Mouse (Mus musculus) lung, embryonic 15.5 days (tissue): ENCODE measurements at regions not wholly inside any gene's neighbourhood (a gene's known extent, or its start where the extent isn't known, plus 50 kb on each side); places are given as distances from the start of the nearest gene placed in this dataset.

ENCODE experiments used
- ATAC-seq: fragments of 200-750 bp; cut with Nextera tagmentation; 2 replicates; pipeline ENCODE4 v1.8.0; 2017; ENCODE audit warnings: moderate number of reproducible peaks, borderline replicate concordance; ENCODE audit not compliant: low FRiP score, low TSS enrichment; ENCODE audit errors: extremely low read depth
- H3K27ac ChIP-seq: fragments of 300-500 bp; sonication (generic); 2 replicates; pipeline ENCODE4 v1.5.1; 2015; ENCODE audit warnings: moderate library complexity, mild to moderate bottlenecking, inconsistent platforms
- H3K27me3 ChIP-seq: fragments of 300-500 bp; sonication (generic); 2 replicates; pipeline ENCODE4 v1.6.1; 2015; ENCODE audit warnings: inconsistent platforms
- H3K36me3 ChIP-seq: fragments of 300-500 bp; sonication (generic); 2 replicates; pipeline ENCODE4 v1.6.1; 2015; ENCODE audit warnings: inconsistent platforms
- H3K4me1 ChIP-seq: fragments of 300-500 bp; sonication (generic); 2 replicates; pipeline ENCODE4 v1.6.1; 2015; ENCODE audit warnings: inconsistent platforms
- H3K4me2 ChIP-seq: fragments of 300-500 bp; sonication (generic); 2 replicates; pipeline ENCODE4 v1.6.1; 2015; ENCODE audit warnings: inconsistent platforms, mild to moderate bottlenecking, moderate library complexity
- H3K4me3 ChIP-seq: fragments of 300-500 bp; sonication (generic); 2 replicates; pipeline ENCODE4 v1.5.1; 2015; ENCODE audit warnings: mild to moderate bottlenecking, inconsistent platforms
- H3K9ac ChIP-seq: fragments of 300-500 bp; sonication (generic); 2 replicates; pipeline ENCODE4 v1.6.1; 2015; ENCODE audit warnings: inconsistent platforms
- H3K9me3 ChIP-seq: fragments of 300-500 bp; sonication (generic); 2 replicates; pipeline ENCODE4 v1.6.1; 2016; ENCODE audit warnings: inconsistent platforms
- WGBS: fragments of 180-500 bp; shearing (Covaris S2); methylation state at CpG from one replicate; pipeline ENCODE4 v1.1.7; 2015; 5-methylcytosine and 5-hydroxymethylcytosine counted together

DNA sequence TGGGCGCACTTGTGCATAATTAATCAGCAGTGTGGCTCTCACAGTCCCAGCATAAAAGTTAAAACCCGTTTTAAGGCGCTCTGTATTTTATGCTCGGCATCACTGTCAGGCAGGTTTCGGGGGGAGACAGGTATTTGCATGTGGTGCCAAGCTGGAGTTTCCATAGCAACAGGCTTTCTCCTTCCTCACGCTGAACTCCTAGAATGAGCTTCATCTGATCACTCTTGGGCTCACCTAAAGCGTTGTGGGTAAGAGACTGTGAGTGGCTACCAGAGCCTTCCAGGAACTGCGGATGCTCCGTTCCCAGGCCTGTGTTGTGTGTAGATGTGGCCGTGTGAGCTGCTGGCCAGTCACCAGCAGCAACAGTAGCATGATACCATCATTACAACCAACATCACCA, 161.5 kb downstream of the Ajap1 start:
- H3K4me3 ChIP-seq, result no peak overlapping the region
- WGBS, result 76% methylated on average over 10 of the region's 10 CpGs
- ATAC-seq, result no peak
- H3K4me2 ChIP-seq, result no peak overlapping the region
- no peak overlapping the region for H3K9ac ChIP-seq
- no peak overlapping the region for H3K27ac ChIP-seq
- no peaks in the 10 kb centered on the region for H3K4me1 ChIP-seq
- no peaks in the 10 kb centered on the region for H3K27me3 ChIP-seq
- no peaks in the 10 kb centered on the region for H3K9me3 ChIP-seq
- no peaks in the 10 kb centered on the region for H3K36me3 ChIP-seq

DNA sequence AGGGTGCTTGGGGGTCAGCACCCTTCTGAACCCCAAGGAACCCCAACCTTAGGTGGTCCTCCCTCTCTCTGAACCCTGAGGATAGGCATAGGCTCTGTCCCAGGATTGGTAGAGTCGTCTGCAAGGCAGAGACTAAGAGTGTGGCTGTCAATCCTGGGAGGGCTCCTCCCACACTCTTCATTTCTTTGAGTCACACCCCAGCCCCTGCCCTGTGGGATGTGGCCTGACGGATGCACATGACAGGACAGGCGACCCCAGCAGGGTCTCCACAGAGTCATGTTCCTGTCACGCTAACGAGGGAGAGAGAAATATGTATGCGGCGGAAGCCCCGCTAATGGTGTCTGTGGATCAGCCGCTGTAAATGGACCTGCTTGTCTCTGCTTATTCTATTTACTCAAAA, 162.0 kb downstream of the Ajap1 start:
- H3K36me3 ChIP-seq, result no peaks in the 10 kb centered on the region
- no peaks in the 10 kb centered on the region for H3K4me1 ChIP-seq
- H3K27ac ChIP-seq, result no peak overlapping the region
- H3K9ac ChIP-seq, result no peak overlapping the region
- H3K4me2 ChIP-seq, result no peak overlapping the region
- H3K4me3 ChIP-seq, result no peak overlapping the region
- H3K9me3 ChIP-seq, result no peaks in the 10 kb centered on the region
- no peaks in the 10 kb centered on the region for H3K27me3 ChIP-seq
- ATAC-seq, result no peak
- WGBS, result 71% methylated on average over 9 of the region's 9 CpGs

DNA sequence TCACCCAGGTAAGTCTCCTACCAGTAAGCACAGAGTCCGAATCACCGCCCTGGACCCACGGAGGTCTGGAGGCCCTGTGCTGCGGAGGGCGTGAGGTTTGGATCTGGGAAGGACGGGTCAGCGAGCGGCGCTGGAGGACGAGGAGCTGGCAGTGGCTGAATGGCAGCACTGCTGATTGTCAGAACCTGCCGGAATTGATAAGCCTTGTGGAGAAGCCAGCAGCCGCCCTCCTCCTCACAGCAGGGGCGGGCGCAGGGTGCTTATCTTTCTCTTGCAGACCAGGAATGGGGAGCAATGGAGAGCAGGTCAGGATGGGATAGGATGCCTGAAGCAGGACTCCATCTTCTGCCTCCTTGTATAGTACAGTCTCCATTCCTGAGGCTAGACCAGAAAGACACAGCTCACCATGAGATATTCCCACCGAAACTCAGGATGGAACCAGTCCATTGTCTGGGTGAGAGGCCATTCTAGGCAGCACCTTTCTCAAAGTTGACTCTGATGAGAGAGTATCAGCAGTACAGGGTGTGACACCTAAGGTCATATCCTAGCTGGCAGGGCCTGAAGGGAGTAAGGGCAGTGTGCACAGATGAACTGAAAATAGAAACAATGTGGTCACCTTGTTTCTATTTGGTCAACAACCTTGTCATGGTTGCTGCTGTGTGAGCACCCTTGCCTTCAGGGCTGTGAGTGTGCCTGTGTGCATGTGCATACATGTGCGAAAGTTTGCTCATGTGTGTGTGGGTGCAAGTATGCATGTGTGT, 165.5 kb downstream of the Ajap1 start:
- WGBS, result 63% methylated on average over 16 of the region's 16 CpGs
- Histone ChIP-seq H3K27ac (no peak overlapping the region), H3K9me3 (no peaks in the 10 kb centered on the region), H3K9ac (no peak overlapping the region), H3K27me3 (no peaks in the 10 kb centered on the region), H3K4me3 (no peak overlapping the region), H3K4me1 (no peaks in the 10 kb centered on the region), H3K36me3 (no peaks in the 10 kb centered on the region), H3K4me2 (no peak overlapping the region)
- ATAC-seq, result no peak

DNA sequence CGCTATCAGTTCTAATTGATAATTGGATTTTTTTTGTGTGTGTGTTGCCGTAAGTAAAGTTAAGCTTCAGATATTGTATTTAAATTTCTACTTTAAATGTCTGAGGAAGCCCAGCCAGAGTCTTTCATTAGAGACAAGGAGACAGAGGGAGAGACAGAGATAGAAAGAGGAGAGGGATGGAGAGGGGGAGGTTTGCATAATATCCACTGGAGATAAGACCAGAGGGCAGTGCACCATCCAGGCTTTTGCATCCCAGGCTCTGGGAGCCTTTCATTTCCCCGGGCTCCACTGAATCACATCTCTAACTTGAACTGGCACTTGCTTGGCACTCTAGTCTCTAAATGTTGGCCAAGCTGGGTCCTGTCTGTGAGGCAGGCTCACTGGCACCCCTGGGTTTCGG, 166.1 kb downstream of the Ajap1 start:
- Histone ChIP-seq H3K4me1 (no peaks in the 10 kb centered on the region), H3K27me3 (no peaks in the 10 kb centered on the region), H3K4me3 (no peak overlapping the region), H3K27ac (no peak overlapping the region), H3K36me3 (no peaks in the 10 kb centered on the region), H3K9ac (no peak overlapping the region), H3K4me2 (no peak overlapping the region), H3K9me3 (no peaks in the 10 kb centered on the region)
- no peak for ATAC-seq
- WGBS, result 82% methylated on average over 4 of the region's 4 CpGs

DNA sequence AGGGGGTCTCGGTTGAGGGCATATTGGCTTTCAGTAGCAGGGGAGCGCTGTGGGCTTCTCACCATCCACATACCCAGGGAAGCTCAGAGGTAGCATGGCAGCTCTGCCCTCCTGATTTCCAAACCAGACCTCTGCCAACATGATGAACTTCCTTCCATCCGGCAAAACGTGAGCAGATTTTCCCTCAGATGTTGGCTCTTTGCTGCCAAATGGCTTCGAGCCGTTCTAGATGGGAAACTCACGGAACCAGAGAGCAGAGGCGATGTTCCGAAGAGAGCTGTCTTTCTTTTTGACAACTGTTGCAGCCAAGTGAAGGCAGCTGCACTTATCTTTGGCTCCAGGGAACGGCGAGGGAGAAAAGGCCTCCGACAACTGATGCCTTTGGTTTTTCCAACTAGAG, 168.7 kb downstream of the Ajap1 start:
- ATAC-seq, result no peak
- 78% methylated on average over 12 of the region's 12 CpGs for whole genome bisulfite sequencing
- Histone ChIP-seq H3K9ac (no peak overlapping the region), H3K4me1 (no peaks in the 10 kb centered on the region), H3K9me3 (no peaks in the 10 kb centered on the region), H3K4me2 (no peak overlapping the region), H3K27ac (no peak overlapping the region), H3K4me3 (no peak overlapping the region), H3K27me3 (no peaks in the 10 kb centered on the region), H3K36me3 (no peaks in the 10 kb centered on the region)

DNA sequence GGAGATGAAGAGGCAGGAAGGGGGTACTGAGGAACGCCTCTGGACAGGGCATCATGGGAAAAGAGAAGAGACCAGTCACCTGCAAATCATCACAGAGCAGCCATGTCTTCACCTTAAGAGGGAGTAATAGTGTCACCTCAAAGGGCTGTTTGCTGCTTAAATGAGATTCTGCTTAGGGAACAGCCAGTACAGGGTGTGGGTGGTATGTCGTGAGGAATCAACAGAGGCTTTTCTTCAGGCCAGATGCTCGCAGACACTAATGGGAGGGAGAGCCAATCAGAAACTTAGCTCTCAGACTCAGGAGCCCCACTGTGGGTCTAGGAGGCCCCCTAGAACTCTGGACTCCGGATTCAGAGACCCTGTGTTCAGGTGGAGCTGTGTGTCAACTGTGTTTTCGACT, 171.0 kb downstream of the Ajap1 start:
- H3K36me3 ChIP-seq, result no peaks in the 10 kb centered on the region
- H3K4me3 ChIP-seq, result no peak overlapping the region
- H3K9ac ChIP-seq, result no peak overlapping the region
- no peak for ATAC-seq
- no peaks in the 10 kb centered on the region for H3K27me3 ChIP-seq
- no peaks in the 10 kb centered on the region for H3K4me1 ChIP-seq
- WGBS, result 55% methylated on average over 5 of the region's 5 CpGs
- no peak overlapping the region for H3K27ac ChIP-seq
- no peaks in the 10 kb centered on the region for H3K9me3 ChIP-seq
- no peak overlapping the region for H3K4me2 ChIP-seq

DNA sequence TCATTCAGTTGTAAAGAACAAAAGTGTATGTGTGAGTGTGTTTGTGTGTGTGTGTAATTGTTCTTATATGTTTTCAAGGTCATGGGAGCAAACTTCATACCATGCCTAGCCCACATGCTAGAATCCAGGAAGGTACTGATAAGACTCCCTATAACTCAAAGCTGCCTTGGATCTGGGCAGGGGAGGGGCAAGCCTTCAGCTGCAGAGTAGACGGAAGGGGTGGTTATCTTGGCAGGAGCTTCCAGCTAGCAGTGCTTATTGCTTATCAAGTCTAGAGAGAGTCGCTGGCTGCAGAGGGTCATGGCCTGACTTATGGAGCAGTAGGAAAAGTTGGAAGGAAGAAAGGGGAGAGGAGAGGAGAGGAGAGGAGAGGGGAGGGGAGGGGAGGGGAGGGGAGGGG, 172.0 kb downstream of the Ajap1 start:
- Histone ChIP-seq H3K27me3 (no peaks in the 10 kb centered on the region), H3K4me1 (no peaks in the 10 kb centered on the region), H3K9me3 (no peaks in the 10 kb centered on the region), H3K9ac (no peak overlapping the region), H3K4me3 (no peak overlapping the region), H3K36me3 (no peaks in the 10 kb centered on the region), H3K27ac (no peak overlapping the region), H3K4me2 (no peak overlapping the region)
- WGBS, result 11% methylated on average over 2 of the region's 2 CpGs
- ATAC-seq, result no peak

DNA sequence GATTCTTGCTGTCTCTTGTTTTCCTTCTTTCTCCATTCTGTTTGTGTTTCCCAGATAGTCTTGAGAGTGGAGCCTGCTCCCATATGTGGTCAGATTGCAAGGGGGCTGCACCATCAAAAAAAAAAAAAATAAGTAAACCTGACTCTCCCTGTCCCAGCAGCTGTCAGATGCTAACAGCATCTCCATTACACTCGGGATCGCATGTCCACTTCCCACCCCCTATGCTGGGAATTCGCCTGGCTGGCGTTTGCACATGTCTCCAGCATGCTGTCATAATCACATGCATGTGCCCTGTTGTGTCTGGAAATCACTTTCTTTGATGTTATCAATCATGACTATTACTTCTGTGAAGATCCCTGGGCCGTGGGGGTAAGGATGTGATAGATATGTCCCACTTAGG, 179.1 kb downstream of the Ajap1 start:
- no peak overlapping the region for H3K9ac ChIP-seq
- H3K4me2 ChIP-seq, result no peak overlapping the region
- ATAC-seq, result no peak
- no peak overlapping the region for H3K27ac ChIP-seq
- no peaks in the 10 kb centered on the region for H3K36me3 ChIP-seq
- WGBS, result 55% methylated on average over 5 of the region's 5 CpGs
- H3K27me3 ChIP-seq, result no peaks in the 10 kb centered on the region
- no peaks in the 10 kb centered on the region for H3K9me3 ChIP-seq
- H3K4me1 ChIP-seq, result no peaks in the 10 kb centered on the region
- H3K4me3 ChIP-seq, result no peak overlapping the region

DNA sequence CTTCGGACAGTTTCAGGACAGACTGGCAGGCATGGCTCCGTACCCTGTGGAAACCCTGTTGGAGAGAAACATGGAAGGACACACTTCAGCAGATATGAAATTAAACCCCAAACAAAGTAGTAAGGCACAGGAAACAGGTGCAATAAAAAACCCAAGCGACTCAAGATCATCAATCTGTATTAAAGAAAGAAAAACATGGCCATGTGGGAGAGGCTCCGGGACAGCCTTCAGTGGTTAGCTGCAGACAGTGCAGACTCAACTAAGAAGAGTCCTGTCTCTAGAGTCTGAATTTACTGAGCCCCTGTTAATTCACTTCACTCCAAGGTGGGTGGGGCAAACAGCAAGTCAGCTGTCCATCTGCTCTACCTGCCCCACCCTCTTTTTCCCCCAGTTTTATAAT, 179.8 kb downstream of the Ajap1 start:
- WGBS, result 71% methylated on average over 4 of the region's 4 CpGs
- no peaks in the 10 kb centered on the region for H3K9me3 ChIP-seq
- H3K4me3 ChIP-seq, result no peak overlapping the region
- H3K9ac ChIP-seq, result no peak overlapping the region
- H3K27ac ChIP-seq, result no peak overlapping the region
- no peaks in the 10 kb centered on the region for H3K27me3 ChIP-seq
- ATAC-seq, result no peak
- H3K36me3 ChIP-seq, result no peaks in the 10 kb centered on the region
- H3K4me2 ChIP-seq, result no peak overlapping the region
- H3K4me1 ChIP-seq, result no peaks in the 10 kb centered on the region

DNA sequence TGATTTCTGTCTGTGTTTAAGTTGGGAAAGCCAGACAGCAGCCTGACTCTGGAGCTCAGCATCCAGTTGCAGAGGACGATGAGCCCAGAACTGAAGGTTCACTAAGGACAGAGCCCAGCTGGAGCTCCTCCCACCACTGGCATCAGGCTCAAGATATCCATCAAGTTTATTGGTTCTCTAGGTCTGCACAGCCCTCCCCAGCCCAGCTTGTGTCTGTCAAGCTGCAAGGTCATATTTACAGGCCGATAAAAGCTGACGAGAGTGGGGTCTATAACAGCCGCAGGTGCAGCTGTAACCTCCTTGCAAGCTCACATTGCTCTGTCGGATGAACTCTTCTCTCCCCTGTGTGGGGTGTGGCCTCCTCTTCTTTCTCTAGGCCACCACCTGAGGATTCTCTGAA, 184.3 kb downstream of the Ajap1 start:
- Histone ChIP-seq H3K9me3 (no peaks in the 10 kb centered on the region), H3K36me3 (no peaks in the 10 kb centered on the region), H3K4me2 (no peak overlapping the region), H3K9ac (no peak overlapping the region), H3K27me3 (no peaks in the 10 kb centered on the region), H3K4me3 (no peak overlapping the region), H3K27ac (no peak overlapping the region), H3K4me1 (no peaks in the 10 kb centered on the region)
- no peak for ATAC-seq
- WGBS, result 72% methylated on average over 5 of the region's 5 CpGs

DNA sequence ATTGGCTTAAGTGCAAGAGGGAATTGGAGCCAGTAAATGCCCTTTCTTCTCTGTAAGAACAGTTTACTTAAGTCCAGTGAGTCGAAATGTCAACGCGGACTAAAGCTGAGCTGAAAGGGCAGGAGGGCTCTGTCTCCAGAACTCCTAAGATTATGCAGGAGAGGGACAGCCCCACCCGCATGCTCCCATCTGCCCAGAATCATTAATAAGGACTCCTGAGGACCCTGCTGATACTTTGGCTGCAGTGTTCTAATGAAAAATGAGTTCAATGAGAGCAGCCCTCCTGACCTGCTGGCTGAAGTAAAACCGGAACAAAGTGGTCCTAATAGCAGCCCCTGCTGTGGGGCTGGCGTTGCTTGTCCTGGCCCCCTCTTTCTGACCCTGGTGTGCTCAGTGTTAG, 187.8 kb downstream of the Ajap1 start:
- no peaks in the 10 kb centered on the region for H3K27me3 ChIP-seq
- ATAC-seq, result no peak
- H3K9me3 ChIP-seq, result no peaks in the 10 kb centered on the region
- H3K36me3 ChIP-seq, result no peaks in the 10 kb centered on the region
- H3K27ac ChIP-seq, result no peak overlapping the region
- no peak overlapping the region for H3K9ac ChIP-seq
- no peak overlapping the region for H3K4me3 ChIP-seq
- WGBS, result 49% methylated on average over 6 of the region's 6 CpGs
- H3K4me2 ChIP-seq, result no peak overlapping the region
- H3K4me1 ChIP-seq, result no peaks in the 10 kb centered on the region

DNA sequence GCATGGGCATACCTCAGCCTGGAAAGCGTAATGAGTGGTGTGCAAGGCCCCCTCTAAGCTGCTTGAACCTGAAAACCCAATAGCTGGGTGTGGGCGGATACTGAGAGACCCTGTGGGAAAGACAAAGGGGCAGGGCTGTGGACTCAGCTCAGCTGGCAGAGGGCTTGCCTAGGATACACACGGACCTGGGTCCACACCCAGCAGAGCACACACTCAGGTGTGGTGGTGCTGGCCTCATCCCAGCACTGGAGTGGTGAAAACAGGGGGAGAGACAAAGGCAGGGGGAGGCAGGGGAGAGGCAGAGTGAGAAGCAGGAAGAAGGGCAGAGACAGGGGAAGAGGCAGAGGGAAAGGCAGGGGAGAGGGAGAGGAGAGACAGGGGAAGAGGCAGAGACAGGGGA, 189.5 kb downstream of the Ajap1 start:
- no peak for ATAC-seq
- 55% methylated on average over 3 of the region's 3 CpGs for WGBS
- no peaks in the 10 kb centered on the region for H3K4me1 ChIP-seq

DNA sequence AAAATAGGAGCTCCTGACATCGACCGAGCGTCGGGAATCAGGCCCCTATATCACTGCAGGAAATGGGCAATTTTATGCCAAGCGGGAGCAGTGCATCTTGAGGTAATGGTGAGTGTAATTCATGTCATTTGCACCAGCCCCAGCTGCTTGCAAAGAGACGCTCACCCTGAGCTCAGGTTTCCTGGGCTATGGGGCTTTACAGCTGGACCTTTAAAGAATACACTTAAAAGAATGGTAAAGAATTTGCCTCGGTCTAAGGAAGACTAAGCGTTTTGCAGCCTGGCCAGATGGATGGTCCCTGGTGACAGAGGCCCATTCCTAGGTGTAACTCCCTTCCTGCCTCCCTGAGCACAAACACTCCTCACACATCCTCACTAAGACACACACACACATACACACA, 194.2 kb downstream of the Ajap1 start:
- ATAC-seq, result no peak
- 76% methylated on average over 8 of the region's 8 CpGs for WGBS
- H3K9me3 ChIP-seq, result no peaks in the 10 kb centered on the region
- no peak overlapping the region for H3K4me3 ChIP-seq
- no peaks in the 10 kb centered on the region for H3K4me1 ChIP-seq
- no peak overlapping the region for H3K4me2 ChIP-seq
- no peaks in the 10 kb centered on the region for H3K27me3 ChIP-seq
- no peak overlapping the region for H3K9ac ChIP-seq
- H3K27ac ChIP-seq, result no peak overlapping the region
- H3K36me3 ChIP-seq, result no peaks in the 10 kb centered on the region

More for the DNA sequence above, 189.5 kb downstream of the Ajap1 start:
- Histone ChIP-seq H3K9ac (no peak overlapping the region), H3K27me3 (no peaks in the 10 kb centered on the region), H3K4me3 (no peak overlapping the region), H3K36me3 (no peaks in the 10 kb centered on the region), H3K9me3 (no peaks in the 10 kb centered on the region), H3K27ac (no peak overlapping the region), H3K4me2 (no peak overlapping the region)
